Mouse (Mus musculus) gastrocnemius, postnatal 14 days (tissue): ENCODE measurements around the gene Oxsr1. TPM values are rescaled to one million over a fixed set of nuclear protein-coding genes. Genes with fewer than 3 reads are reported as not detected.
"Not testable (repeated sequence)": the region's sequence is repeated elsewhere in the genome, so short reads cannot be mapped to it uniquely, and the experiment has no call there.

Source experiments
- DNase-seq: peaks from one replicate; pipeline ENCODE4 v3.0.0; 2021; ENCODE audit warnings: mixed read lengths
- intact Hi-C: fragments of 180-260 bp; cut with DNase I; formaldehyde crosslinking; loops from one replicate; pipeline ENCODE4 v1.15.1; 2025; ENCODE audit warnings: low total_unique reads
- long read RNA-seq, 2 experiments: library from polyadenylated mRNA; stranded (forward); transcript quantifications; one replicate each; pipeline ENCODE4 v2.0.0; 2021
- total RNA-seq, 2 experiments: library from RNA; stranded (reverse); gene quantifications; 2 replicates each; pipeline ENCODE4 v1.2.3; 2021

Gene Oxsr1
- total RNA-seq: 10 to 100 TPM; 31.1 to 34.4 TPM
- long read RNA-seq, experiment 1, full-length matches to known transcripts: 27 of 43 reads
- long read RNA-seq, experiment 1, partial matches to known transcripts: 4 of 43 reads
- long read RNA-seq, experiment 1, other reads (novel, unspliced or antisense): 12 of 43 reads
- long read RNA-seq, experiment 2, full-length matches to known transcripts: 27 of 44 reads
- long read RNA-seq, experiment 2, partial matches to known transcripts: 7 of 44 reads
- long read RNA-seq, experiment 2, other reads (novel, unspliced or antisense): 10 of 44 reads

DNA sequence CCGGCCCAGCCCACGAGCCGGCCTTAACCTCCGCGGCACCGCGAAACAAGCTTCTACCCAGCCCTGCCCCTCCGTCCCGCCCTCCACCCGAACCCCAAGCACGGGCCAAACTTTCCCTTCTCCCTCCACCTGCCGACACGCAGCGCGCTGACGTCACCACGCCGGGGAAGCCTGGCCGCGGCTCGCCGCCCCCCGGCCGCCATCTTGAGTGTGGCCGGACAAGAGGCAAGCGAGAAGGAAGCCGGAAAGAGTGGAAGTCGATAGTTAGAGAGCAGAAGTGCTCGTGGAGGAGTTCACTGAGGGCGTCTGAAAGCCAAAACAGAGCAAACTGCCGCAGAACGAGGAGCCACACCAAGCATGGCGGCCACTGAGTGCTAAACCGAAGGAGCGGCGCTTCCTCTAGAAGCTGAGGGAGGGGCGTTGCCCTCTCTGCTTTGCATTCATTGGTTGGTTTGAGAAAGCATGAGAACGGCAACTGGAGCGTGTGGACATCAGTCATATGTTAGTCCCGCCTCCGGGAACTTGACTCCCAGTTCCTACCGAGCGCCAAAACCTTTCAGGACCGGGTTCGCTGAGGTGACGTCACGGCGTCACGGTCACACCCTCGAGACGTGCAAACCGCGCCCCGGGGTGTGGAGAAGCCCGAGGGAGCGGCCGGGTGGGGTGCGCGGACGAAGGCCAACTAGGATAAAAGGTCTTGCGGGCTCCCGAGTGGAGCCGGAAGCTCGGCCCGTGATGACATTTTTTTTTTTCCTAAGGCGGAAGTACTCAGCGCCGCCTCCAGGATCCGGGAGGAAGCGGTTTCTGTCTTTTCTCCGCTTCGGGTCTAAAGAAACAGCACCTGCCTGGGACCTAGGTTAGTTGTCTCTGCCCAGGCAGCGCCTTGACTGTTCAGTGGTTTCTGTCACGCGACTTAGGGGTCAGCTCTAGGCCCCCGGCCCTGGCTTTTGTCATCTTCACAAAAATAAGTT, at the start of gene Oxsr1:
Gene Oxsr1, minus strand, starts transcription at position 139 of the 971 bp plus-strand sequence.
- peak; percentile 98 for DNase-seq
- intact Hi-C loops: no loop called here

DNA sequence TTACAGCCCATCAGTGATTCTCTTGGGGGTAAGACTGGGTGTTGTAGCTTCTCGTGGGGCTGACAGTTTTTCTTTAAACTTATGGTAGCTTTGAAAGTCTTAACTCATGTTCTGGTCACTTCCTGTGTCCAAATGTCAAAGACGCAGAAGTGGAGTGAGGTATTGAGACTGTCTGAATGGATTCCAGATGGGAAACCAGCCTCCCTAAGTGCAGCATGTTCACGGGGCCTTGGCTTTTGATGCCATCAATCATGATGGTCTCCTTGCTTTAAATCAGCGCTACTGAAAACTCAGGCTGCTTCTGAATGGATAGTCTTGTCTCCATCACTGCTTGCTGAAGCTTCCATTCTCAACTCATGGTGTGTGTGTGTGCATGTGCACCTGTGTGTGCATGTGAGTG, 49.0 kb upstream of the Oxsr1 start:
- intact Hi-C loops: no loop called here
- DNase-seq: no peak

DNA sequence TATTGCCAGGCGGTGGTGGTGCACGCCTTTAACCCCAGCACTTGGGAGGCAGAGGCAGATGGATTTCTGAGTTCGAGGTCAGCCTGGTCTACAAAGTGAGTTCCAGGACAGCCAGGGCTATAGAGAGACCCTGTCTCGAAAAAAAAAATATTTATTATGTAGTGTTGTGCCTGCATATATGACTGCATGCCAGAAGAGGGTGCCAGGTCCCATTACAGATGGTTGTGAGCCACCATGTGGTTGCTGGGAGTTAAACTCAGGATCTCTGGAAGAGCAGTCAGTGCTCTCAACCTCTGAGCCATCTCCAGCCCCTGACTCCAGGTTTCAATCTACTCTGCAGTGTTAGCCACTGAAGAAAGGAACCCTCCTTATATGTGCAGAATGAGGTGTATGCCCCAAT, 48.5 kb upstream of the Oxsr1 start:
- DNase-seq, intact Hi-C loops: not testable (repeated sequence)

DNA sequence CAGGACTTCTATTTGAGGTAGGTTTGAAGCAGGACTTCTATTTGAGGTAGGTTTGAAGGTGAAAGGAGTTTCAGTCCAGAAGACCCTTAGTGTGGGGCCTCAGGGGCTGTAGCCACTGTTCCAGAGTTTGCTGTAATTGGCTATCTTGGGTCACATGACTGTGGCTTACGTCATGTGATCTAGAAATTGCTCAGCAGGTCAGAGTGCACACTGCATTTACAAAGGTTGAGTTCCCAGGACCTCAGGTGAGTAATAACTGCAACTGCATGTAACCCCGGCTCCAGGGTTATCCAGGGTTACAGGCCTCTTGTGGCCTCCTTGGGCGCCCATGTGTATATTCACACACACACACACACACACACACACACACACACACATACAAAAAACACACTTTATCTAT, 46.1 kb upstream of the Oxsr1 start:
- no peak for DNase-seq
- intact Hi-C loops: no loop called here

DNA sequence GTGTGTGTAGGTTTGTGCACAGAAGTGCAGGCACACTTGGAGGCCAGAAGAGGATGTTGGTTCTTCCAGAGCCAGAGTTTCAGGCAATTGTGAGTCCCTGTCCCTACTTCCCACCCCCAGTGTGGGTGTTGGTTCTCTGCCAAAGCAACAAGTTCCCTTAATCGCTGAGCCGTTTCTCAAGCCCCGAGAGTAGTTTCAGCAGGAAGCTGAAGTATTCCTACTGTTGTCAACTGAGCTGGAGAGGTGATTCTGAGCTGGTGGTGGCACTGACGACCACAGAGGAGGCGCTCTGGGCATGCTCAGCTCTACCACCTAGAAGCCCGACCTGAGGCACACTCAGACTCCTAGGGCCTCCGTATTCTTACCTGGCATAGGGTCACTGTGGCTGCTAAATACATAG, 43.1 kb upstream of the Oxsr1 start, which contains the start of gene Slc22a14:
Gene Slc22a14, minus strand, starts transcription at position 270 of the 400 bp plus-strand sequence.
- intact Hi-C loops: no loop called here
- DNase-seq: no peak

DNA sequence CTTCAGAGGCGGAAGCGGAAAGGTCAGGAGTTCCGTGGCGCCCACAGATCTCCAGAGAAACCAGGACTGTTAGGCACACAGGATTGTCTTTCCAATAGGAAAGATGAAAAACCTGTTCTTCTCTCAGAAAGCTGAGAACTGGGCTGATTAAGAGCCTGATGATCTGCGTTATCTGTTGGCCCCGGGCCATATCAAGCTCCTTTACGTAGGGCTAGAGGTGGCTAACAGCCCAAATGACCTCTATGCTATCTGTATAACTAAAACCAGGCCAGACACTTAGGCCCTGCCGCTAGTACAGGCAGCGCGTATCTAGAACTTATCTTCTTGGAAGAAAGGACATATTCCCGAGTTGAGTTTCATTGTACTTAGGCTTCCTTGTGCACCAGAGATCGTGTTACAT, 41.0 kb upstream of the Oxsr1 start:
- DNase-seq: no peak
- intact Hi-C loops: loop anchor here (5.0 kb wide), 1 partner anchor 69 kb away; no protein-coding TSS in a partner anchor

DNA sequence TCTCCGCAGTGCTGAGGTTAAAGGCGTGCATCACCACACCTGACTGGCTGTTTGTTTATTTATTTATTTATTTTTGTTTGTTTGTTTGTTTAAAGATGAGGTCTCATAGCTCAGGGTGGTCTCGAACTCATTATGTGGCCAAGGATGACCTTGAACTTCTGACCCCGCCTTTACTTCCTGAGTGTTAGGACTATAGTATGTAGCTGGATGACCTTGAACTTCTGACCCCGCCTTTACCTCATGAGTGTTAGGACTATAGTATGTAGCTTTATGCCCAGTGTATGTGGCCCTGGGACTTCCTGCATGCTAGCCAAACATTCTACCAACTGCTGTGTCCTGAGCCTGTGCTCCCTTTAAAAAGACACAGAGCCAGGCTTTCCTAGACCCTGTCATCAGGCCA, 39.2 kb upstream of the Oxsr1 start:
- DNase-seq: no peak
- intact Hi-C loops: loop anchor here (5.0 kb wide), 1 partner anchor 71 kb away; no protein-coding TSS in a partner anchor

DNA sequence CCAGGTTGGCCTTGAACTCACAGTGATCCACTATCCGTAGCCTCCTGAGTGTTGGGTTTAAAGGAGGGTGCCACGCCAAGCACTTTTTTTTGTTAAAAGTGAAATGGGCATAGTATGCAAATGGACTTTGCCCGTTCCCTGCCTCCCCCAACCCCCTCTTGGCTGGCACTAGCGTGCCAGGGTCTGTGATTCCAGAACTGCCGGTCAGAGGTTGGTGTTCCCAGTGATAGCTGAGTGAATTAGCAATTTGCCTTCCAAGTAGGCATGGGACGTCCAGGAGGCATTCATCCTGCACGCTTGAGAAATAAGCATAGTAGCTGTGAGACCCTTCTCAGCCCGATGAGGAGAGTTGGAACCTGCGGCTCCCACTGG, 35.8 kb upstream of the Oxsr1 start:
- no peak for DNase-seq
- intact Hi-C loops: loop anchor here (10.0 kb wide), 1 partner anchor 203 kb away; the partner anchor contains the start of genes Acaa1b and Gm47289

DNA sequence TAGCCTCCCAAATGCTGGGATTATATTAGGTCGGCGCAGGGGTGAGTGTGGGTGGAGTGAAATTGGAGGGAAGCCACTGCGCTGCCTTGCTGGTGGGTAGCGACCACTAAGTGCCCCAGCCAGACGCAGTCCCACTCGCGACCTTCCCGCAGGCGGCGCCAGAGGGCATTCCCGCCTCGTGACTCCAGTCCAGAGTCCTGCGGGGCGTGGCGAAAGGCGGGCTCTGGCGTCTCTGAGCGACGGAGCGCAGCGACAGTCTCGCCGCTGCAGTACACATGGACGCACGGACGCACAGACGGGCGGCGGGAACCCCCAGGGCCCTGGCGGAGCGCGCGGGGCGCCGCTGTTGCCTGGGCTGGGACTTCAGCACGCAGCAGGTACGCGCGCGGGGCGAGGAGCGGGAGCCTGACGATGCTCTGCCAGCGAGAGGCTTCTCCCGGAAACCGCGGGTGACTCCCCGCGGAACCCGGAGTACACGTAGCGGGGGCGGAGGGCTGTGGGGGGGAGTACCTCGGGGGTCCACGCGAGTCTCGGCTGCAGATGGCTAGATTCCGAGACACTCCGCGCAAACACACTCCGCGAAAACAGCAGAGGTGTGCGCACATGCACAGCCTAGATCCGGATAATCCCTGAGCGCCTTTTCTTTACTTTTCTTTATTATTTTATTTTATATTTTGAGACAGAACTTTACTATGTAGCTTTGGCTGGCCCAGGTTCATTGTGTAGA, 35.3 kb upstream of the Oxsr1 start, which contains the start of gene Xylb:
Gene Xylb, plus strand, starts transcription at position 51 of the 727 bp plus-strand sequence.
- intact Hi-C loops: loop anchor here (10.0 kb wide), 1 partner anchor 203 kb away; the partner anchor contains the start of genes Acaa1b and Gm47289
- peak; percentile 92 for DNase-seq

DNA sequence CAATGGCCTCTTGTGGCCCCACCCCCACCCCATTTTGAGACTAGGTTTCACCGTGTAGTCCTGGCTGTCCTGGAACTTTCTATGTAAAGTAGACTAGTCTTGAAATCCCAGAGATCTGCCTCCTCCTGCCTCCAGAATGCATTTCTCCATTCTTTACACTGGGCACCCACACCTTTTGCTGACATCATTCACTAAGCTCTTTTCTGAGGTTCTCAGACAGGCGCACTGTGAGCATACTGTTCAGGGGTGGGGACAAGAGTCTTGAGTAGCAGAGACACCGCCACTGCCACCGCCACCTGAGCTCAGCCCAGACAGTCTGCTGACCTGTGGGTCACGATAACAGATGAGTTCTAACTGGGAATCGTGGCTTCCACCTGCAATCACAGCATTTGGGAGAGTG, 33.7 kb upstream of the Oxsr1 start:
- no peak for DNase-seq
- intact Hi-C loops: loop anchor here (10.0 kb wide), 1 partner anchor 201 kb away; the partner anchor contains the start of genes Acaa1b and Gm47289

DNA sequence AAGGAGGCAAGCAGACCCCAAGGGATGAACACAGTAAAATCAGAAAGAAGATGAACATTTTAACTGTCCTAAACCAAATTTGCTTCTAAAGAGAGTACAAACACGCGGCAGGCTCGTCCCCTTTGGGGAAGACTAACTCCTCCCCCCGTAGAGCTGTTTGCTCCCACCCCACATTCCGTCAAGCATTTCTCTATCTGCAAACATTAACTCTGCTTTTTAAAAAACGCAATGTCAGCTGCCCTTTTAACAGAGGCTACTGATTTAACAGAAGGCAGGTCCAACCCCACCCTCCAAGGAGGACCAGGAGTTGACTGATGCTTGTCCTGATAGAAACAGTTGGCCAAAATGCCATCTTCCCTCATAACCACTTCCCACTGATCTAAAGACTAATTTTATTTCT, 31.7 kb upstream of the Oxsr1 start:
- intact Hi-C loops: loop anchor here (10.0 kb wide), 1 partner anchor 199 kb away; the partner anchor contains the start of genes Acaa1b and Gm47289

DNA sequence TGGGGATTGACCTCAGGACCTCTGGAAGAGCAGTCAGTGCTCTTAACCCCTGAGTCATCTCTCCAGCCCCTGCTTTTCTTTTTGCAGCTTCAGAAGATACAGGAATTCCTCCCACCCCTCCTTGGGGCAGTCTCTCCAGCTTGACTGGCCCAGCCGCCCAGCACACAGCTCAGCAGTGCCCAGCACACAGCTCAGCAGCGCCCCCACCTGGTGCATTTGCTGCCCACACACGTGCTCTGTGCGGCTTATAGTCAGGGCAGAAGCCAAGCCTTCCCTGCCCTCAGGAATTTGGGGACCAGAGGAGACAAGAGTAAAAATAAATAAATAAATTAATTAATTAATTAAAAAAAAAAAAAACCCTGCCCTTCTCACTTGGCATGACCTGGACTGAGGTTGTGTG, 29.8 kb upstream of the Oxsr1 start:
- intact Hi-C loops: loop anchor here (10.0 kb wide), 1 partner anchor 197 kb away; the partner anchor contains the start of genes Acaa1b and Gm47289

More for the DNA sequence above, 31.7 kb upstream of the Oxsr1 start:
- no peak for DNase-seq

DNA sequence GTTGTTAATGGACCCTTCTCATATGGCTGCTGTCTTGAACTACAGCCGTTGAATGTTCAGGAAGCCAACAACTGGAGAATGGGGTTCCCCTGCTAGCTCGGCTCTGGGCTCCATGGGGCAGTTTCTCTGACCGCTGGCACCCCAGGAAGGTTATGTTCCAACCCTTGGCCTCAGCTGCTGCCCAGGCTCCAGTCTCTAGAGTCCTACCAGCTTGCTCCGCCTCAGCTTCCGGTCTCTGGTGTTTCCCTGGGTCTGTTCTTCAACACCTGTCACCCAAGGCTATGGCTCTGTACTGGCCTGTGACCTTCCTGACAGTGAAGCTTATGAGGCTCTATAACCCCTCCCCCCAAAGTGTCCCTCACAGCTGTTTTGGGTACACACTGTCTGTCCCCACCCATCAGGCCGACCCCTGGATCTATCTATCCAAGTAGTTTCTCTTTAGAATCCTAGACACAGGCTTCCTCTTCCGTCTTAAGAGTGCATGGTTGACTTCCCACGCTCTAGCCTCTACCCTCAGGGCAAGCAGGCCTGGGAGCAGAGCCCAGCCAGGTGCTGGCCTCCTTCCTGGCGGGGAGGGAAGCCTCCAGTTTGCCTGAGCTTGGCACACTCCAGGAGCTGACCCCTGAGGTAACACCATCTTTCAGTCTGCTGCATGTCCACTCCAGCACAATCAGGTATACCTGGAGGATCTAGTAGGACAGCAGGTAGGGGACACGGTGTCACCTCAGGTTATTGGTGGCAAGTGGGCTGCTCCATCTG, 28.9 kb upstream of the Oxsr1 start:
- DNase-seq: no peak
- intact Hi-C loops: loop anchor here (10.0 kb wide), 1 partner anchor 196 kb away; the partner anchor contains the start of genes Acaa1b and Gm47289

More for the DNA sequence above, 29.8 kb upstream of the Oxsr1 start:
- peak; percentile 85 for DNase-seq

DNA sequence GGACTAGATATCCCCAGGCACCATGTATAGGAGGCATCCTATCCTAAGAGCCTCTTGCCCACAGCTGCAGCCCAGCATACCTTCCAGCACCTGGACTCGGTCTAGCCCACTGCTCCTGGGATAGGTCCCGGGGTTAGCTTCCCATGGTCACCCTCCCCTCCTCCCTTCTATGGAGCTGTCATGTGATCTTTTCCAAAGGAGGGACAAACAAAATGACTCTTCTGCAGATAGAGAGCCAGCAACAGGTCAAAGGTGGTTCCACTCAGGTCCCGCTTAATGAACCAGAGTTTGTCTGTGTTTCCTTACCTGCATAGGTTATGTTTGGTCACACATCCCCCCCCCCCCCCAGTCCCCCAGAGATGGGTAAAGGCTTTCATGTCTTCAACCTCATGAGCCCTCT, 28.3 kb upstream of the Oxsr1 start:
- no peak for DNase-seq
- intact Hi-C loops: loop anchor here (10.0 kb wide), 1 partner anchor 196 kb away; the partner anchor contains the start of genes Acaa1b and Gm47289

DNA sequence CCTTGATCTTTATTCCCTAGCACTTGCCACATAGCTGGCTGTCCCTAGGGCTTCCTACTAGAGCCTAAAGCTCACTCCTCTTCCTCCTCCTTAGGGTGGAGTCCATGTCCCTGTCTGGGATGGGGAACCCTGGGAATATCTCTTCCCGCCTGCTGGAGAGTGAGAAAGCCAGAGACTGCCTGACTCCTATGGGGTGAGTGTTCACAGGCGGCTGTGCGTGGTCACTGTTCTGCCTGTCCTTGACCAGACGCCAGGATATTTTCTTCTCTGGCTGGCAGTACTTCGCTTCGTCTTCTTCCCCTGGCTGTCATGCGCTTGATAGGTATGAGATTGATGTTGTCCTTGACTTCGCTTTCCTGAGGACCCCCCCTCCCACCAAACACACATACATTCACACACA, 24.1 kb upstream of the Oxsr1 start:
- no peak for DNase-seq
- intact Hi-C loops: no loop called here

DNA sequence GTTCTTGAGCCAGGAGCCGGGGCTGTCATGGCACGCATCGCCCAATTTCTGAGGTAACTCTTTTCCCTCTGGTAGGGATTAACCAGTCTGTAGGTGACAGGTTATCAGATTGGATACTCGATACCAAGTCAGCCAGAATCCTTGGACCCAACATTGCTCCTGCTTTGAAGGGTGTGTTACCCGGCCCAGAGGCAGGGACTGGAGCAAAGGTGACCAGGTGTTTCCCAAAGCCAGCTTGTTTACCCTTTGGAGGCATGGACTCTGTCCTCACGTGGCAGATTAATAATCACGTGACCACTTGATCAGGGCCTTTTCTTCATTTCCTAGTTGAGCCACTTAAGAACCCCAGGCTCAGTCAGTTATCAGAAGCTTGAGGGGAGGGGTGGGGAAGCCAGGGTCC, 20.5 kb upstream of the Oxsr1 start:
- no peak for DNase-seq
- intact Hi-C loops: no loop called here

DNA sequence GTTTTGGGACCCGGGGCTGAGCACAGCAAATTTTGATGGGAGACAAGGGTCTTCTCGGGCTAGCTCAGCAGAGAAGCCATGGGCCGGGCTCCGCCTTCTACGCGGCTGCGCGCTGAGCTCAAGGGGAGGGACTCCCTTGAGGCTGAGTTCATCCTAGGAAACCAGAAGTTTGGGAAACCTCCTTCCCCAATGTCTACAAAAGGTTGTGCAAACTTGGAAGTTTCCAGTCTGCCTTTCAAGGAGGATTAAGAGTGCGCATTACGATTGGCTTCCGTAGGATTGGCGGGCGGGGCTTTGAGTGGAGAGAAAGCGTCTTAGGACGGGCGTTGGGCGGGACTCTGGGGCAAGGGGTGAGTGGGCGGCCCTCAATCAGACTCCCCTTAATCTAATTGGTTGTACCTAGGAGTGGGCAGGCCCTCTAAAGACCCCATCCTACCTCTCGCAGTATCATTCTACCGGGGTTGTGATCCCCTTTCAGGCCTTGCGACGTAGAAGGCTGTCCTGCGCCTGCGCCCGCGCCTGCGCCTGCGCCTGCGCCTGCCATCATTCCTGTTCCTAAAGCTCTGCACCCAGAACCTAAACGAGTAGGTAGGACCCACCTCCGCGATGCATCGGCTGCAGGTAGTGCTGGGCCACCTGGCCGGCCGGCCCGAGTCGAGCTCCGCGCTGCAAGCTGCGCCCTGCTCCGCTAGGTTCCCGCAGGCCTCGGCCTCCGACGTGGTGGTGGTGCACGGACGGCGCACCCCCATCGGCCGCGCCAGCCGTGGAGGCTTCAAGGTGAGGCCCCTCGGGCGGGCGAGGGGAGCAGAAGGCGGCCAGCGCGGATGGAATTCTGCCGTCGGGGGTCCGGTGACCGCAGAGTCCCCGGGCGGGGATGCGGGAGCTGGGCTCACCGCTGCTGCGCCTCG, 18.9 kb upstream of the Oxsr1 start, which contains the start of gene Myd88:
Gene Myd88, minus strand, starts transcription at position 503 of the 908 bp plus-strand sequence.
- intact Hi-C loops: no loop called here
- peak; percentile 97 for DNase-seq
